Mouse (Mus musculus): ENCODE measurements around the gene 1110059E24Rik. TPM values are rescaled to one million over a fixed set of nuclear protein-coding genes. Genes with fewer than 3 reads are reported as not detected.
"Not testable (repeated sequence)": the region's sequence is repeated elsewhere in the genome, so short reads cannot be mapped to it uniquely, and the experiment has no call there.

The 1110059E24Rik gene
- polyA plus RNA-seq, 1 experiment from 2014 or later: 62.9 TPM

- no peaks in the 10 kb centered on the region for H3K27me3 ChIP-seq (replicated peaks)
- H3K4me1 ChIP-seq (replicated peaks): no peaks in the 10 kb centered on the region; the same call in 1 of the 2 replicates
- no peak overlapping the region for H3K4me3 ChIP-seq (replicated peaks)
- H3K36me3 ChIP-seq: no peaks in the 10 kb centered on the region
- 53% methylated on average over 4 of the region's 4 CpGs for WGBS
- H3K9ac ChIP-seq: no peak overlapping the region
- H3K27ac ChIP-seq: no peak overlapping the region
- no peaks in the 10 kb centered on the region for H3K9me3 ChIP-seq
- H3K4me2 ChIP-seq (replicated peaks): no peak overlapping the region
- peak; percentile 52; the same call in 1 of the 2 replicates for ATAC-seq
Observed at GRCm38 (mm10) chr19:21645301-21645700, 7.5 kb downstream of the 1110059E24Rik start.

DNA sequence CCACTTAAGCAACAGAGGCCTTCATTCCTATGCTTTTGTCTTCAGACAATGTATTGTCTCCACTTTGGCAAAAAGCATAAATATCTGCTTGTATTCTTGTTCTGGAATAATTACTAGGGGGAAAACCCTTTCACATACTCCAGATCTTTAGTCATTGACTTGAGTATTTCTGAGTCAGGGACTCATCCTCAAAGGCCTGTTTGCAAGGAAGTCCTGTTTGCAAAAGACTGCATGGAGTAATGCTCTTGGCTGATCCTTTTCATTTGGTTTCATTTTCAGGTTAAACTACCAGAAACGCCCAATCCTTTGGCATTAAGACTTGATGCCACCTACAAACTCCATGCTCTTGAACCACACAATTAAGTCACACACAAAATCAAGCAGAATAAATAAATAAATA lies 8.8 kb downstream of the 1110059E24Rik start:
- Histone ChIP-seq H3K9ac (no peak overlapping the region), H3K4me1 (replicated peaks) (no peaks in the 10 kb centered on the region; the same call in 1 of the 2 replicates), H3K27ac (no peak overlapping the region), H3K9me3 (no peaks in the 10 kb centered on the region), H3K36me3 (no peaks in the 10 kb centered on the region), H3K4me2 (replicated peaks) (no peak overlapping the region), H3K4me3 (replicated peaks) (no peak overlapping the region), H3K27me3 (replicated peaks) (no peaks in the 10 kb centered on the region)
- no peak for ATAC-seq
- WGBS: 85% methylated on average over 1 of the region's 1 CpGs

DNA sequence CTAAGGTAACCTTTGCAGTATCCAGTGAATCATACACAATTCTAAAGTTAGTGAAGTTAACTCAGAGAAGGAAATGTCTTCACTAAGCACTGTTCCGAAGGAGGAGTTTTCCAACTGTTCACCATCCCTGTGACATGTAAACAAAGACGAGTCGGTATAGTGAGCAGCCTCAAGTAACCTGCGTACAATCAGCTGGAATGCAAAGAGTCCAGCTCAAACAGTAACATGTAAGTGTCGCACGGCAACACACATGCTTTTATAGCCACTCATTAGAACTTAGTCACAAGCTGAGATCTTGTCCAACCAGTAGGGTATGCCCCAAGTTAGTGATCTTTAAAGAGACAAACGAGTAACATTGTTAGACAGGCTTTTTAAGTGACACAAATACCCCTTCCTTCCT lies 15.1 kb downstream of the 1110059E24Rik start:
- no peaks in the 10 kb centered on the region for H3K36me3 ChIP-seq
- H3K27ac ChIP-seq: no peak overlapping the region
- H3K4me3 ChIP-seq (replicated peaks): no peak overlapping the region
- H3K9me3 ChIP-seq: no peaks in the 10 kb centered on the region
- ATAC-seq: no peak
- H3K4me1 ChIP-seq (replicated peaks): no peaks in the 10 kb centered on the region
- WGBS: 45% methylated on average over 7 of the region's 7 CpGs
- no peaks in the 10 kb centered on the region for H3K27me3 ChIP-seq (replicated peaks)
- no peak overlapping the region for H3K4me2 ChIP-seq (replicated peaks)
- H3K9ac ChIP-seq: no peak overlapping the region

DNA sequence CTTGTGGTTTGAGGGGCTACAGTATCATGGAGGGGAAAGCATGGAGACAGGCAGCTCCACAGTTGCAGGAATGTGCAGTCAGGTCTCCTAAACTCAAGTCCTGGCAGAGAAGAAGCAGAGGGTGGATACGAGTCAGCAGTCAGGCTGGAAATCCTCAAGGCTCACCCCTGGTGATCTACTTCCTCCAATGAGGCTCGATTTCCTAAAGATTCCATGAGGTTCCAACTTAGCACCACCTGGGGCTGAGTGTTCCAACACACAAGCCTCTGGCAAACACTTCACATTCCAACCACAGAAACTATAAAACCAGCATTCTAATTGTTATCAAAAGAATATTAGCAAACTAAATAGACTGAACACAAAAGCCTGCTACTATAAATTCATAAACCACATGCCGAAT lies 15.9 kb downstream of the 1110059E24Rik start:
- Histone ChIP-seq H3K27me3 (replicated peaks) (no peaks in the 10 kb centered on the region), H3K4me3 (replicated peaks) (no peak overlapping the region), H3K9me3 (no peaks in the 10 kb centered on the region), H3K36me3 (no peaks in the 10 kb centered on the region), H3K9ac (no peak overlapping the region), H3K4me1 (replicated peaks) (no peaks in the 10 kb centered on the region), H3K4me2 (replicated peaks) (no peak overlapping the region), H3K27ac (no peak overlapping the region)
- no peak for ATAC-seq
- 83% methylated on average over 3 of the region's 3 CpGs for WGBS

GRCm38 (mm10) chr19:21635406-21635805 lies 17.4 kb downstream of the 1110059E24Rik start:
- Histone ChIP-seq H3K4me2 (replicated peaks) (no peak overlapping the region), H3K27ac (no peak overlapping the region), H3K27me3 (replicated peaks) (no peaks in the 10 kb centered on the region), H3K9me3 (no peaks in the 10 kb centered on the region), H3K9ac (no peak overlapping the region), H3K4me1 (replicated peaks) (no peaks in the 10 kb centered on the region), H3K4me3 (replicated peaks) (no peak overlapping the region), H3K36me3 (no peaks in the 10 kb centered on the region)
- no peak for ATAC-seq
- 83% methylated on average over 2 of the region's 2 CpGs for WGBS

DNA sequence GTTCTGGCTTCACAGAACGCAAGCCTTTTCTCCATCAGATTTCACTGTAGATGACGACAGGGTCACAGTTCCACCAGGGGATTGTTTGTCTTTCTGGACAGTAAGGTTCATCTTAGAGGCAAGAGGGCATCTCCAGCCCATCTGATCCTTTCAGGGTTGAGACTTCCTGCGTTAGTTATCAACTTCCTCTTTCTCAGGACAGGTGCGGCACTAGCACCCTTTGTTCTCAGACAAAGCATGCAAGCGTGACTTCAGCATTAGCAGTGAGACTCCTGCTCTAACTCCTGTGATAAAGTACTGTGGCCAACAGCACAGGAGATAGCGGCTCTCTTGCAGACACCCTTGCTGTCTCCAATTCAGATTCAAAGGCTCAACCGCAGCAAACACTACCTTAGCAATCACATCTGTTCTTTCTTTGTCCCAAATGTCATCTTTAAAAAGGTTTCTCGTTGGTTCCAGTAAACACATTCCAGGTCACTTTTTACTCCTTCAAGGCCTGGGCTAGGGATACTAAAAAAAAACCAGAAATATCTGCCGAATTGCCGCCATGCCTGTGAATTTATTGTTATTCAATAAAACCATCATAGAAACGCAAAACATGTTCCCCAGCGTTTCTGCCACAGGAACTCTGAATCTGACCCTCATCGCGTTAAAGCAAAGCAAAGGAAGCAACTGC lies 22.0 kb downstream of the 1110059E24Rik start:
- no peaks in the 10 kb centered on the region for H3K4me1 ChIP-seq (replicated peaks)
- no peak overlapping the region for H3K9ac ChIP-seq
- no peaks in the 10 kb centered on the region for H3K27me3 ChIP-seq (replicated peaks)
- H3K9me3 ChIP-seq: no peaks in the 10 kb centered on the region
- ATAC-seq: no peak
- WGBS: 53% methylated on average over 14 of the region's 14 CpGs
- H3K4me3 ChIP-seq (replicated peaks): no peak overlapping the region
- H3K36me3 ChIP-seq: no peaks in the 10 kb centered on the region
- H3K4me2 ChIP-seq (replicated peaks): no peak overlapping the region
- no peak overlapping the region for H3K27ac ChIP-seq

GRCm38 (mm10) chr19:21629501-21629900 lies 23.3 kb downstream of the 1110059E24Rik start:
- Histone ChIP-seq H3K27ac (no peak overlapping the region; the same call in 1 of the 2 replicates), H3K36me3 (no peaks in the 10 kb centered on the region), H3K4me1 (replicated peaks) (no peaks in the 10 kb centered on the region; the same call in 1 of the 2 replicates), H3K27me3 (replicated peaks) (no peaks in the 10 kb centered on the region), H3K4me2 (replicated peaks) (no peak overlapping the region), H3K4me3 (replicated peaks) (no peak overlapping the region), H3K9ac (no peak overlapping the region), H3K9me3 (no peaks in the 10 kb centered on the region)
- WGBS: 31% methylated on average over 1 of the region's 1 CpGs
- ATAC-seq: no peak

DNA sequence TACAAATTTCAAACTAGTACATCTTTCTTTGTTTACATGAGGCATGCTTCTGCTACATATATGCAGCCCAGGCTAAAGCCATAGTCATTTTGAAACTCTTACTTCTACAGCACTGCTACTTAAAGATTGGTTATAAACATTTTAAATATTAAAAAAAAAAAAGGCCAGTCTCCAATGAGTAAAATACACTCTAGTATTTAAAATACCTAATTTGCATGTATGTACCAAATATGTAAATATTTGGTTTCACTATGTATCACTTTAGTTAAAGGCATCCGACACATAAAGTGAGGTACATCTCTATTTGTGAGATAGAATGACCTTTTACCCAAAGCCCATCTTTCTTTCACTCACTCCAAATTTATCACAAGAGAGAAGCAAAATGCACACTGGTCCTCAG lies 23.7 kb downstream of the 1110059E24Rik start:
- no peak overlapping the region for H3K9ac ChIP-seq
- no peak for ATAC-seq
- H3K36me3 ChIP-seq: no peaks in the 10 kb centered on the region
- no peak overlapping the region for H3K4me2 ChIP-seq (replicated peaks)
- WGBS: 81% methylated on average over 1 of the region's 1 CpGs
- no peaks in the 10 kb centered on the region for H3K27me3 ChIP-seq (replicated peaks)
- H3K27ac ChIP-seq: no peak overlapping the region
- no peaks in the 10 kb centered on the region for H3K9me3 ChIP-seq
- no peaks in the 10 kb centered on the region; the same call in 1 of the 2 replicates for H3K4me1 ChIP-seq (replicated peaks)
- H3K4me3 ChIP-seq (replicated peaks): no peak overlapping the region

DNA sequence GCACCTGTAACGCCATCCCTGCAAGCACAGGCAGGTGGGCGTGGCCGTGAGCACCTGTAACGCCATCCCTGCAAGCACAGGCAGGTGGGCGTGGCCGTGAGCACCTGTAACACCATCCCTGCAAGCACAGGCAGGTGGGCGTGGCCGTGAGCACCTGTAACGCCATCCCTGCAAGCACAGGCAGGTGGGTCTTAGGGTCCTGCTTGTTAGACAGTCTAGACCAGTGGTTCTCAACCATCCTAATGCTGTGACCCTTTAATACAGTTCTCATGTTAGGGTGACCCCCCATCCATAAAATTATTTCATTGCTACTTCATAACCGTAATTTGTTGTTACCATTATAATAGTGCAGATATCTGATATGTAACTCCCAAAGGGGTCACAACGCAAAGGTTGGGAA lies 24.3 kb downstream of the 1110059E24Rik start:
- peak; percentile 76; the same call in 1 of the 2 replicates for ATAC-seq
- H3K4me2 ChIP-seq (replicated peaks): not testable (repeated sequence)
- 36% methylated on average over 11 of the region's 11 CpGs for WGBS

GRCm38 (mm10) chr19:21626271-21626988 lies 26.3 kb downstream of the 1110059E24Rik start:
- H3K9ac ChIP-seq: no peak overlapping the region
- H3K9me3 ChIP-seq: no peaks in the 10 kb centered on the region
- H3K27ac ChIP-seq: no peak overlapping the region
- WGBS: 84% methylated on average over 6 of the region's 6 CpGs
- H3K4me3 ChIP-seq (replicated peaks): no peak overlapping the region
- H3K27me3 ChIP-seq (replicated peaks): no peaks in the 10 kb centered on the region
- H3K4me1 ChIP-seq (replicated peaks): no peaks in the 10 kb centered on the region; the same call in 1 of the 2 replicates
- no peak overlapping the region for H3K4me2 ChIP-seq (replicated peaks)
- ATAC-seq: no peak
- no peaks in the 10 kb centered on the region for H3K36me3 ChIP-seq

More for the DNA sequence above, 24.3 kb downstream of the 1110059E24Rik start:
- not testable (repeated sequence) for H3K9me3 ChIP-seq; H3K36me3 ChIP-seq; H3K27ac ChIP-seq; H3K4me3 ChIP-seq (replicated peaks); H3K9ac ChIP-seq; H3K27me3 ChIP-seq (replicated peaks); H3K4me1 ChIP-seq (replicated peaks)

DNA sequence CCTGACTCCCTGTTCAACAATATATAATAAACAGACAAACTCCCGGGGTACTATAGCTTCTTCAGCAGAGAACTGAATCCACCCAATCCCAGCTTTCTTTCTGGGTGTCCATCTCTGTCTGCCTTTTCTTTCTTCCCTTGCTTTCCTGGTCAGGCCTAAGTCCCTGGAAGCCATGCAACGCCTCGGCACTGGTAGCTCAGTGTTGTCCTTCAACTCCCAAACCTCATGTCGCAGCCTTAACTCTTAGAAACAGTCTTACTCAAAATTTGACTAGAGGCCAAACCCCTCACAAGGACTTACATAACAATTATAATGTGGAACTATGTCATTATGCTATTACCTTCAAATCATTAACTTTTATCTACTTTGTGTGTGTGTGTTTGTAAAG lies 28.6 kb downstream of the 1110059E24Rik start:
- no peak overlapping the region for H3K9ac ChIP-seq
- H3K27me3 ChIP-seq (replicated peaks): no peaks in the 10 kb centered on the region
- no peaks in the 10 kb centered on the region; the same call in 1 of the 2 replicates for H3K4me1 ChIP-seq (replicated peaks)
- WGBS: 77% methylated on average over 4 of the region's 4 CpGs
- H3K4me2 ChIP-seq (replicated peaks): no peak overlapping the region
- no peak overlapping the region for H3K4me3 ChIP-seq (replicated peaks)
- no peaks in the 10 kb centered on the region for H3K36me3 ChIP-seq
- H3K27ac ChIP-seq: no peak overlapping the region
- H3K9me3 ChIP-seq: no peaks in the 10 kb centered on the region
- ATAC-seq: no peak

- Histone ChIP-seq H3K27me3 (replicated peaks) (no peaks in the 10 kb centered on the region), H3K27ac (no peak overlapping the region), H3K4me1 (replicated peaks) (no peaks in the 10 kb centered on the region; the same call in 1 of the 2 replicates), H3K4me3 (replicated peaks) (no peak overlapping the region), H3K9ac (no peak overlapping the region), H3K36me3 (no peaks in the 10 kb centered on the region), H3K4me2 (replicated peaks) (no peak overlapping the region), H3K9me3 (no peaks in the 10 kb centered on the region)
- peak; percentile 30 for ATAC-seq
- 70% methylated on average over 3 of the region's 3 CpGs for WGBS
Observed at GRCm38 (mm10) chr19:21623410-21624147, 29.2 kb downstream of the 1110059E24Rik start.
